Mouse (Mus musculus) right cerebral cortex, postnatal 14 days (tissue): ENCODE measurements at regions not wholly inside any gene's neighbourhood (a gene's known extent, or its start where the extent isn't known, plus 50 kb on each side); places are given as distances from the start of the nearest gene placed in this dataset.

Experiments
- DNase-seq: peaks from one replicate; pipeline ENCODE4 v3.0.0; 2022

- no peak for DNase-seq
Measured at GRCm38 (mm10) chr9:23134421-23135118, 88.3 kb upstream of the Bmper start.

GRCm38 (mm10) chr9:23136511-23136910 is 86.4 kb upstream of the Bmper start:
- no peak for DNase-seq

- DNase-seq = no peak
Measured at GRCm38 (mm10) chr9:23137682-23138210, 85.1 kb upstream of the Bmper start.

GRCm38 (mm10) chr9:23139580-23140162 is 83.2 kb upstream of the Bmper start:
- DNase-seq = no peak

- no peak for DNase-seq
Measured at GRCm38 (mm10) chr9:23144281-23144680, 78.6 kb upstream of the Bmper start.

- DNase-seq = no peak
Measured at GRCm38 (mm10) chr9:23150338-23150737, 72.5 kb upstream of the Bmper start.

- DNase-seq = no peak
Measured at GRCm38 (mm10) chr9:23150874-23151273, 72.0 kb upstream of the Bmper start.

GRCm38 (mm10) chr9:23151953-23152490 is 70.9 kb upstream of the Bmper start:
- no peak for DNase-seq

GRCm38 (mm10) chr9:23156820-23157570 is 65.9 kb upstream of the Bmper start:
- DNase-seq = no peak

GRCm38 (mm10) chr9:23158499-23158898 is 64.4 kb upstream of the Bmper start:
- DNase-seq = no peak

GRCm38 (mm10) chr9:23161346-23161745 is 61.5 kb upstream of the Bmper start:
- no peak for DNase-seq

- no peak for DNase-seq
Measured at GRCm38 (mm10) chr9:23167056-23167591, 55.8 kb upstream of the Bmper start.

- DNase-seq = no peak
Measured at GRCm38 (mm10) chr9:23167716-23168115, 55.2 kb upstream of the Bmper start.

GRCm38 (mm10) chr9:23168149-23168548 is 54.7 kb upstream of the Bmper start:
- DNase-seq = no peak

GRCm38 (mm10) chr9:23171361-23171760 is 51.5 kb upstream of the Bmper start:
- no peak for DNase-seq
